ENCODE assay signal across 21 mouse cellular contexts in genomic region chr10:34229491-34229890, GRCm38 (mm10).
"Had no signal": no experiment of that assay in that cellular context is flagged by ENCODE, and none has a peak within 500 bp of the region (broad histone marks: within the 10 kb centered on the region; RNA-seq: fewer than 3 reads in every experiment).

No protein-coding gene starts in this region.

- H3K9me3 ChIP-seq: heart, embryonic 10.5 days; heart, embryonic 12.5 days; hindbrain, embryonic 13.5 days; hindbrain, embryonic 15.5 days; kidney, embryonic 15.5 days; limb, embryonic 10.5 days; limb, embryonic 12.5 days; liver, embryonic 13.5 days had no signal

- H3K4me1 ChIP-seq: hindbrain, embryonic 13.5 days; hindbrain, embryonic 15.5 days; limb, embryonic 12.5 days had no signal

- H3K36me3 ChIP-seq: heart, embryonic 10.5 days; heart, embryonic 12.5 days; hindbrain, embryonic 13.5 days; hindbrain, embryonic 15.5 days; kidney, embryonic 15.5 days; limb, embryonic 10.5 days; limb, embryonic 12.5 days; liver, embryonic 13.5 days had no signal

- H3K4me3 ChIP-seq: heart, embryonic 10.5 days; heart, embryonic 12.5 days; hindbrain, embryonic 13.5 days; hindbrain, embryonic 15.5 days; kidney, embryonic 15.5 days; left cerebral cortex, adult 2 months; limb, embryonic 10.5 days; limb, embryonic 12.5 days; liver, embryonic 13.5 days had no signal

- DNase-seq: gastrocnemius, postnatal 14 days; gastrocnemius, postnatal 36 days; heart, adult 18-20 months; heart, postnatal 10 days; kidney, adult 11 months; kidney, adult 2 months; kidney, adult 9 months; kidney, postnatal 14 days; kidney, postnatal 36 days; liver; liver, embryonic 13.5 days had no signal

- H3K27ac ChIP-seq: heart, embryonic 10.5 days; hindbrain, embryonic 13.5 days; hindbrain, embryonic 15.5 days; hindbrain, postnatal 0 days; kidney, embryonic 15.5 days; kidney, postnatal 0 days; left cerebral cortex, adult 2 months; limb, embryonic 10.5 days; limb, embryonic 12.5 days; liver, embryonic 13.5 days had no signal

- H3K9ac ChIP-seq: heart, embryonic 12.5 days; hindbrain, embryonic 13.5 days; hindbrain, embryonic 15.5 days; kidney, embryonic 15.5 days; limb, embryonic 12.5 days; liver, embryonic 13.5 days had no signal

- H3K27me3 ChIP-seq: heart, embryonic 12.5 days; hindbrain, embryonic 13.5 days; hindbrain, embryonic 15.5 days; kidney, embryonic 15.5 days; limb, embryonic 12.5 days; liver, embryonic 13.5 days had no signal
